Mouse (Mus musculus) heart, embryonic 15.5 days (tissue): ENCODE measurements around the gene Pitpnc1. TPM values are rescaled to one million over a fixed set of nuclear protein-coding genes. Genes with fewer than 3 reads are reported as not detected.
"Not testable (repeated sequence)": the region's sequence is repeated elsewhere in the genome, so short reads cannot be mapped to it uniquely, and the experiment has no call there.

Experiments used
- ATAC-seq: fragments of 200-750 bp; cut with Nextera tagmentation; replicated peaks from 2 replicates; pipeline ENCODE4 v1.8.0; 2017; ENCODE audit warnings: low read depth, moderate TSS enrichment; ENCODE audit not compliant: insufficient number of reproducible peaks, insufficient read depth, low FRiP score
- H3K27ac ChIP-seq: fragments of 300-500 bp; sonication (generic); 2 replicates; pipeline ENCODE4 v1.5.1; 2015; ENCODE audit warnings: mild to moderate bottlenecking, inconsistent platforms
- H3K27me3 ChIP-seq: fragments of 300-500 bp; sonication (generic); 2 replicates; pipeline ENCODE4 v1.6.1; 2015; ENCODE audit warnings: inconsistent platforms
- H3K36me3 ChIP-seq: fragments of 300-500 bp; sonication (generic); 2 replicates; pipeline ENCODE4 v1.6.1; 2015; ENCODE audit warnings: mild to moderate bottlenecking, inconsistent platforms
- H3K4me1 ChIP-seq: fragments of 300-500 bp; sonication (generic); replicated peaks from 2 replicates; pipeline ENCODE4 v1.6.1; 2015; ENCODE audit warnings: inconsistent platforms
- H3K4me2 ChIP-seq: fragments of 300-500 bp; sonication (generic); 2 replicates; pipeline ENCODE4 v1.6.1; 2015; ENCODE audit warnings: inconsistent platforms, mild to moderate bottlenecking, moderate library complexity
- H3K4me3 ChIP-seq: fragments of 300-500 bp; sonication (generic); 2 replicates; pipeline ENCODE4 v1.5.1; 2015; ENCODE audit warnings: mild to moderate bottlenecking, inconsistent platforms
- H3K9ac ChIP-seq: fragments of 300-500 bp; sonication (generic); 2 replicates; pipeline ENCODE4 v1.6.1; 2015; ENCODE audit warnings: mild to moderate bottlenecking, inconsistent platforms
- H3K9me3 ChIP-seq: fragments of 300-500 bp; sonication (generic); replicated peaks from 2 replicates; pipeline ENCODE4 v1.6.1; 2016; ENCODE audit warnings: inconsistent platforms
- WGBS: fragments of 180-500 bp; shearing (Covaris S2); methylation state at CpG from one replicate; pipeline ENCODE4 v1.1.7; 2015; ENCODE audit warnings: mixed read lengths; 5-methylcytosine and 5-hydroxymethylcytosine counted together
- polyA plus RNA-seq: library from polyadenylated mRNA; unstranded; fragments of >200 nt; fragmentation: Nextera tagmentation; extraction: Ambion mirVana; gene quantifications from 2 replicates; pipeline ENCODE4 v1.2.1, GENCODE M21; 2015

The Pitpnc1 gene
- 15.2 and 18.0 TPM in 2 replicates for polyA plus RNA-seq

DNA sequence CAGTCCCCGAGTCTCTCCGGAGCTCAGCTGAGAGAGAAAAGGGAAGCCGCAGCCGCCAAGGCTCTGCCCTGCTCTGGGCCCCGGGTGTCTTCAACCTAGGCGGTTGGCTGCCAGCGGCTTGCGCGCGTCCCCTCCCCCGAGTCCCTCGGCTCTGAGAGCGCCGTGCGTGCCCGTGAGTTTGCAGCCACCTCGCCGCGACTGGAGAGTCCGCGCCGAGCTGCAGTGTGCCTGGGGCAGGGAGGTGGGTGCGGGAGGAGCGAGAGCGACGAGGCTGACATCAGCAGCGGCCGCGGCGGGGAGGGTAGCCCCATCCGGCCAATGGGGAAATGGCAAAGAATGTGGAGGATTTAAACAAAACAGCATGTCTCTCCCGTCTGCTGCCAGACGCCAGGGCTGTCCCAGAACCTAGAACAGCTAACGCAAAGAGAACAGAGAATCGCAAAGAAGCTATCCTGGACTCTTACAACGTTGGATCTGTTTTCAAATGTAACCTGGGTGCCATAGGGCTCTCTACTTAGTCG lies at the start of gene Pitpnc1:
Pitpnc1 (minus strand) TSS at position 179 of the 521 bp plus-strand sequence.
- no peaks in the 10 kb centered on the region for H3K36me3 ChIP-seq
- peak within 1 kb of the TSS; percentile 97 for H3K4me2 ChIP-seq
- H3K9ac ChIP-seq: peak within 1 kb of the TSS; percentile 93
- peak; percentile 83 for ATAC-seq
- WGBS: under 1% methylated on average over 37 of the region's 37 CpGs
- peak within 1 kb of the TSS; percentile 68 for H3K4me3 ChIP-seq
- H3K4me1 ChIP-seq: peaks cover 19% of the 10 kb centered on the region
- peak within 1 kb of the TSS; percentile 92 for H3K27ac ChIP-seq
- no peaks in the 10 kb centered on the region for H3K27me3 ChIP-seq
- H3K9me3 ChIP-seq: no peaks in the 10 kb centered on the region

DNA sequence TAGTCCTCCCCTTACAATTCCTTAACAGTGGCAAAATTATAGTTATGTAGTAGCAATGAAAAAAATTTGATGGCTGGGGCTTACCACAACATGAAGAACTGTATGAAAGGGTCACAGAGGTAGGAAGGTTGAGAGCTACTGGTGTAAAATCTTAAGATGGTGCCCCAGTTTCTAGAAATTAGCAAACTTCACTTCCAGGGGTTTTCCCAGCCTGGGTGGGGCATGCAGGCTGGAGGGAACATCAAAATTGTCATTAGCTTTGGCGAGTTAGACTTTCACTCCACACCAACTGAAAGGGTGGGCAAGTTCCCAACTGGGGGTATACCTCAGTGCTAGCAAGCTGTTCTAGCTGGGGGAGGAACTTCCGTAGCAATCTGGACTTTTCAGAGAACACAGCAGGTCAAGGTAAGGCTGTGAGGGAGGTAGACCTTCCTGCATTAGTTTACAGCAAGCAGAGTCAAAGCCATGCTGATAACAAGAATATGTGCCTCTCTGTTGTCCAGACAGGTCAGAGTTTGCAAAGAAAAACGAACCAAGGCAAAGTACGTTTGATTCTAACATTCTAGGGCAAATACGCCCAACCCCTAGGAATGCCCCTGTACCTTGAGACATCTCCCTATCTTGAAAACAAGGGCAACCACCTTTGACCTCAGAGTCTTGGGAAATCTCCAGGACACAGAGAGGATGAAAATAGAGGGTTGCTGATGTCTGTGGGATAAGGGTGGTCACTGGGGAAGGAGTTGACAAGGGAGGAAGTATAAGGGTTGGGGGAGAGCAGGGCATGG lies 48.3 kb upstream of the Pitpnc1 start:
- no peak overlapping the region for H3K9ac ChIP-seq
- no peak overlapping the region for H3K4me3 ChIP-seq
- H3K27ac ChIP-seq: no peak overlapping the region
- no peaks in the 10 kb centered on the region for H3K4me1 ChIP-seq
- H3K36me3 ChIP-seq: no peaks in the 10 kb centered on the region
- H3K27me3 ChIP-seq: no peaks in the 10 kb centered on the region
- WGBS: 68% methylated on average over 5 of the region's 5 CpGs
- no peak for ATAC-seq
- no peak overlapping the region for H3K4me2 ChIP-seq
- H3K9me3 ChIP-seq: no peaks in the 10 kb centered on the region

DNA sequence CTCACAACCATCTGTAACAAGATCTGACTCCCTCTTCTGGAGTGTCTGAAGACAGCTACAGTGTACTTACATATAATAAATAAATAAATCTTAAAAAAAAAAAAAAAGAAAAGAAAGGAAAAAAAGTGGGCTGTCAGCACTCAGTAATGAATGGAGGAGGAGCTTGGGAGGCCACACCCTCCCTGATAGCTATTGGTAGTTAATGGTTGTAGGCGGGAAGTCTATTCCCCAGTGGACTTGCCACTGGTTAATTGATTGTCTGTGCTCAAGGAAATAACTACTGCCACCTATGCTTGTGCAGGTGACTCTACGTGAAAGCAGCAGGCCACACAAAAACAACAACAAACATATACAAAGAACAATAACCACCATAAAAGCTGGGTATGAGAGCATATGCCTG lies 45.9 kb upstream of the Pitpnc1 start:
- Histone ChIP-seq H3K4me1 (peaks cover 8% of the 10 kb centered on the region), H3K27me3 (no peaks in the 10 kb centered on the region), H3K4me3 (no peak overlapping the region), H3K27ac (no peak overlapping the region), H3K9me3 (no peaks in the 10 kb centered on the region), H3K36me3 (no peaks in the 10 kb centered on the region), H3K9ac (no peak overlapping the region), H3K4me2 (no peak overlapping the region)
- WGBS: 90% methylated on average over 2 of the region's 2 CpGs
- no peak for ATAC-seq

DNA sequence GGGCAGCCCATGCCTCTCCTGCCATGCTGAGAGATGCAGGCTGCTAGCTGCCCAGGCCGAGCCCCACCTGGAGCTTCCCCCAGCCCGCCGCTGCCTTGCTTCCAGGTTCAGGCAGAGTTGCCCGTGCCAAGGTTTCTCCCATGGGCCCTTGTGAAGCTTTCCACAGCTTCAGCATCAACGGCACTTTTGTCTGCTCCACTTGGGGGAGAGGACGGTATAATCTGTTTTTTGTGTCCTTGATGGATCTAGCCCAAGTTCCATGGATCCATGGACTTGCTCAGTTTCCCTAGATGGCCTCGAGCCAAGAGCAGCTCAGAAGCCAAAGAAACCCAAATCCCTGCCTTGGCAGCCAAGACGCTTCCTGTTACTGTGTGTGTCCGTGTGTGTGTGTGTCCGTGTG lies 42.5 kb upstream of the Pitpnc1 start:
- Histone ChIP-seq H3K4me3 (no peak overlapping the region), H3K9me3 (no peaks in the 10 kb centered on the region), H3K9ac (no peak overlapping the region), H3K36me3 (no peaks in the 10 kb centered on the region), H3K27me3 (peaks cover 3% of the 10 kb centered on the region; the same call in 1 of the 2 replicates), H3K4me1 (peaks cover 26% of the 10 kb centered on the region), H3K4me2 (no peak overlapping the region), H3K27ac (peak overlapping the region; percentile 44; the same call in 1 of the 2 replicates)
- WGBS: 52% methylated on average over 10 of the region's 10 CpGs
- no peak for ATAC-seq

DNA sequence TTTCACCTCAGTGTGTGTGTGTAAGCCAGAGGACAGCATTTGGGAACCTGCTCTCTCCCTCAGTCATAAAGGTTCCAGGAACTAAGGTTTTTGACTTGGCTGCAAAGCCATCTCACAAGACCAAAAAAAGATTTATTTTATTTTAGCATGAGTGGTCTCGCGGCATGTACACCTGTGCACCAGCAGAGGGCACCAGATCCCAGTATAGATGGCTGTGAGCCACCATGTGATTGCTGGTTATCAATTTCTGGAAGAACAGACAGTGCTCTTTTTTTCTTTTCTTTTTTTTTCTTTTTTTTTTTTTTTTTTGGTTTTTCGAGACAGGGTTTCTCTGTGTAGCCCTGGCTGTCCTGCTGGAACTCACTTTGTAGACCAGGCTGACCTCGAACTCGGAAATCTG lies 41.5 kb upstream of the Pitpnc1 start:
- not testable (repeated sequence) for ATAC-seq, H3K9me3 ChIP-seq, H3K27ac ChIP-seq, H3K9ac ChIP-seq, H3K27me3 ChIP-seq, H3K36me3 ChIP-seq, H3K4me3 ChIP-seq, H3K4me2 ChIP-seq
- 42% methylated on average over 5 of the region's 5 CpGs for WGBS
- H3K4me1 ChIP-seq: peaks cover 26% of the 10 kb centered on the region

DNA sequence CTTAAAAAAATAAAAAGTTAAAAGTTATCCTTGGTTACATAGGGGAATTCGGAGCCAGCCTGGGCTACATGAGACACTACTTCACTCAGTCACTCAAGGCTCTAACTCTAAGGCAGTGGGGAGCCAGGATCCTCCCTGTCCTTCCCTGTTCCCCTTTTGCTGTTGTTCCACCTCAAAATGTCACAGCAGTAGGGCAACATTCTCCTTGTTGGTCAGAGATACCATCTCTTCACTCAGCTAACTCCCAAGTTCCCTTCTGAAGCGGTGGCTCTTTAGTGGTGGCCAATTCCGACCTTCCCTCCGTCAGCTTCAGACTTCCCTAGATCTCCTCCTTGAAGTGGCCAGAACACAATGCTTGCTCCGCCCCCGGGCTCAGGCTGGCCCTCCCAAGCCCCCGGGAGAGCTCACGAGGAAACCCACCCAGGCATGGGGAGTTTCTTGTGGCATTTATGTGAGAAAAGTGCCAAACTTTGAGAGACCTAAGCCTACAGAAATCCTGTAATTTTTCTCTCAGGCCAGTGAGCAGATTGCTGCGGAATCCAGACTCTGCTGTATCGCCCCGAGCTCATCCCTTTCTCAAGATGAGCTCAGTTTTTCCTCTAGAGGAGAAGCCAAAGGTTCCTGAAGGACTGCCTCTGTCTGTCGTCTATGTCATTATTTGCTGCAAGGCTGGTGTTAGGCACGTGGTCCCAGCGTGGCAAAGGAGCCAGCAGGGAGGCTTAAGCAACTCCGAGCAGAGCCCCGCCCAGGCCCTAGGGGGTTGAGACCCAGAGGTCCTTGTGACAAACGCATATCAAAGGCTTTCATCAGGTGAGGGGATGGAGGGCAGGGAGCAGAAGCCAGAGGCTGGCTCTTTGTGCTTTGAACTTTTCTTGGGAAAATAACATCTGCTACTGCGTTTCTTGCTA lies 40.1 kb upstream of the Pitpnc1 start:
- Histone ChIP-seq H3K4me2 (peak overlapping the region; percentile 46), H3K9me3 (no peaks in the 10 kb centered on the region), H3K27me3 (peaks cover 3% of the 10 kb centered on the region; the same call in 1 of the 2 replicates), H3K9ac (peak overlapping the region; percentile 41; the same call in 1 of the 2 replicates), H3K4me1 (peaks cover 26% of the 10 kb centered on the region), H3K27ac (no peak overlapping the region), H3K4me3 (peak overlapping the region; percentile 17), H3K36me3 (no peaks in the 10 kb centered on the region)
- WGBS: 6% methylated on average over 18 of the region's 18 CpGs
- no peak for ATAC-seq

DNA sequence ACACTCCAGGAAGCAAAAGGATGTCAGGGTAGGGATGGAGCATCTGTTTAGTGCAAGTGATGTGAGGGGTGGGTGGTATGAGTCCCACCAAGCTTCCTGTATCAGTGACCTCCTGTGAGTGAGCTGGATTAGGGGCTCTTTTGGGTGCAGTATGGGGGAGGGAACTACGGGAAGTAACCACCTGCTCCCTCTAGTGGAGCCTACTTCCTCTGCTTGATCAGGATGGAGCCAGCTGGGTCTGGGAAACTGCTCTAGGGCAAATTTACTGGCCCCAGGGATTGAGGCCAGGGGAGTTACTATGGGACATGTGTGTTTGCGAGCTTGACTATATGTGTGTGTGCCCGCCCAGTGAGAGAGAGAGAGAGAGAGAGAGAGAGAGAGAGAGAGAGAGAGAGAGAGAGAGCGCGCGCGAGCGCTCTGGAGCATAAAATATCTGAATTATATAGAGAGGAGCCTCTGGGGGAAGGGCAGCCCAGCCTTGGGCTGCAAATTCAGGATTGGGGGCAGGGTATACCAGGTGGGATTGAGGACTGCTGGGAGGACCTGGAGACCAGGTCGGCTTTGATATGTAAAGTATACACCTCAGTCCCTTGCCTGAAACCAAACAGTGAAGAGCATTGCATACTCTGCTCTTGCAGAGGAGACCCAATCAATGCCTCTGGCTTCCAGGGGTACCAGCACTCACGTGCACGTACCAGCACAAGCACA lies 39.3 kb upstream of the Pitpnc1 start:
- Histone ChIP-seq H3K9ac (no peak overlapping the region), H3K4me3 (no peak overlapping the region), H3K4me1 (peaks cover 26% of the 10 kb centered on the region), H3K4me2 (0 out of 2 replicates have a peak overlapping the region, but pooled peaks have one; percentile 27), H3K27me3 (peaks cover 3% of the 10 kb centered on the region; the same call in 1 of the 2 replicates), H3K36me3 (no peaks in the 10 kb centered on the region), H3K9me3 (no peaks in the 10 kb centered on the region), H3K27ac (no peak overlapping the region)
- no peak for ATAC-seq
- 23% methylated on average over 11 of the region's 11 CpGs for WGBS

DNA sequence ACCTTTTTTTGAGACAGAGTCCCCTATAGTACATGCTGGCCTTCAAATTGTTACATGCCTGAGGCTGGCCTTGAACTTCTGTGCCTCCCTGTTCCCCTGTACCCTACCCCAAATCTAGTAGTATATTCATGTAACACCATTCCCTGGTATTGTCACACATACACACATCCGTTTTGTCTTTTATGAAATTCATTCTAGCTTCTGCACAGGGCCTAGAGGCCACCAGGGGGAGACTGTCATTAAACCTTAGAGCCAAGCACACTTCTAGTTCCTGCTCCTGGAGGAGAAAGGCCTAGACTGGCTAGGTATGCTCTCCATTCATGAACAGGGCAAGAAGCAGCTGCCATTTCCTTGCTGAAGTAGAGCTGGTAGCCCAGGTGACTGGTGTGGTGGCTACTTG lies 35.8 kb upstream of the Pitpnc1 start:
- ATAC-seq: no peak
- Histone ChIP-seq H3K4me1 (peaks cover 17% of the 10 kb centered on the region), H3K4me3 (no peak overlapping the region), H3K9ac (no peak overlapping the region), H3K36me3 (no peaks in the 10 kb centered on the region), H3K9me3 (no peaks in the 10 kb centered on the region), H3K4me2 (no peak overlapping the region), H3K27me3 (peaks cover 3% of the 10 kb centered on the region; the same call in 1 of the 2 replicates), H3K27ac (no peak overlapping the region)
- 60% methylated on average over 1 of the region's 1 CpGs for WGBS

DNA sequence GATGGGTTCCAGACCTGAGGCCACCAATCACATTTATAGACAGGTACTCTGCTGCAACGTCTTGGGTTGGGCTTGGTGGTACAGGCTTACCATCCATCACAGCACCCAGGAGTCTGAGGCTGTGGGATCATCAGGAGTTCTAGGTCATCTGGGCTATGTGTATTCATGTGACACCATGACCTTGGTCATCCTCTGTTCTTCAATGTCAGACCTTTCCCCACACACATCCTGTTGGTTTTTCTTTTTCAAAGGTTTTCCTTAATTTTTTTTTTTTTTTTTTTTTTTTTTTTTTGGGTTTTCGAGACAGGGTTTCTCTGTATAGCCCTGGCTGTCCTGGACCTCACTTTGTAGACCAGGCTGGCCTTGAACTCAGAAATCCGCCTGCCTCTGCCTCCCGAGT lies 33.9 kb upstream of the Pitpnc1 start:
- H3K9me3 ChIP-seq, H3K9ac ChIP-seq, H3K4me3 ChIP-seq, ATAC-seq, H3K36me3 ChIP-seq, H3K4me1 ChIP-seq, H3K4me2 ChIP-seq, H3K27ac ChIP-seq, H3K27me3 ChIP-seq: not testable (repeated sequence)
- 89% methylated on average over 3 of the region's 4 CpGs for WGBS

DNA sequence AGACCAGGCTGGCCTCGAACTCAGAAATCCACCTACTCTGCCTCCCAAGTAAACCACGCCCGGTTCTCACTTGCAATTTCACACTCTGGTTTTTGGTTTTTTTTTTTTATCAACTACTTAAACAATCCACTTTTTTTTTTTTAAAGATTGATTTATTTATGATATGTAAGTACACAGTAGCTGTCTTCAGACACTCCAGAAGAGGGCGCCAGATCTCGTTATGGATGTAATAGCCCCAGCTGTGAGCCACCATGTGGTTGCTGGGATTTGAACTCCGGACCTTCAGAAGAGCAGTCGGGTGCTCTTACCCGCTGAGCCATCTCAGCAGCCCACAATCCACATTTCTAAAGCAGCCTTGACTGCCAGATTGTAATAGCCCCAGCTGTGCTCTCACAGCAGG lies 32.3 kb upstream of the Pitpnc1 start:
- Histone ChIP-seq H3K9ac (no peak overlapping the region), H3K36me3 (peaks cover 13% of the 10 kb centered on the region), H3K4me2 (no peak overlapping the region), H3K9me3 (no peaks in the 10 kb centered on the region), H3K4me1 (no peaks in the 10 kb centered on the region), H3K27ac (no peak overlapping the region), H3K4me3 (no peak overlapping the region), H3K27me3 (no peaks in the 10 kb centered on the region)
- no peak for ATAC-seq
- 88% methylated on average over 8 of the region's 8 CpGs for WGBS

DNA sequence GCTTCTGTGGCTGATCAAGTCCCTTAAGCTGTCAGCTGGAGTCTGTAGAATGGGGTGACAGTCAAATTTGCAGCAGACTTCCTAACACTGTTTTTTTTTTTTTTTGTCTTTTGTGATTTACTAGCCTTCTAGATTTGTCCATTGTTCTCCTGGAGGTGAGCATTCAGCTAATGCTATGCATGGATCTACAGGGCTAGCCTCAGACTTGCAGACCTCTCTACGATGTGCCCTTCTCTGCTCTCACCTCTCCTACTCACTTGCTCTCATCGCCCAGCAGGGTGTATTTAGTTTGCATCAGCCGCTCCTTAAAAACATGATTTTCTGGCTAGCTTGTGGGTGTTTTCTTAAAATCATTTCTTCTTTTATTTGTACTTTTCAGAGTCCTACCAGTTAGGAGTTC lies 13.8 kb upstream of the Pitpnc1 start:
- H3K27ac ChIP-seq: no peak overlapping the region
- no peak overlapping the region for H3K4me3 ChIP-seq
- no peak overlapping the region for H3K4me2 ChIP-seq
- H3K9ac ChIP-seq: no peak overlapping the region
- WGBS: 93% methylated on average over 3 of the region's 3 CpGs
- peaks cover 14% of the 10 kb centered on the region for H3K4me1 ChIP-seq
- peaks cover 40% of the 10 kb centered on the region for H3K36me3 ChIP-seq
- H3K27me3 ChIP-seq: no peaks in the 10 kb centered on the region
- ATAC-seq: no peak
- no peaks in the 10 kb centered on the region for H3K9me3 ChIP-seq
